Mouse (Mus musculus) neural tube, embryonic 13.5 days (tissue): ENCODE data around the gene Grm2. TPM values are rescaled to one million over a fixed set of nuclear protein-coding genes. Genes with fewer than 3 reads are reported as not detected.
A peak's percentile ranks its signal among the peaks of the same experiment; 100 is the strongest.
"Not testable (repeated sequence)": the region's sequence is repeated elsewhere in the genome, so short reads cannot be mapped to it uniquely, and the experiment has no call there.

Experiments
- ATAC-seq: fragments of 200-750 bp; cut with Nextera tagmentation; 2 replicates; pipeline ENCODE4 v1.8.0; 2017; ENCODE audit warnings: low read depth, mild to moderate bottlenecking, moderate TSS enrichment, moderate library complexity
- H3K27ac ChIP-seq: fragments of 300-500 bp; sonication (generic); replicated peaks from 2 replicates; pipeline ENCODE4 v1.5.1; 2015; ENCODE audit warnings: moderate library complexity, mild to moderate bottlenecking, inconsistent platforms
- H3K27me3 ChIP-seq: fragments of 300-500 bp; sonication (generic); 2 replicates; pipeline ENCODE4 v1.6.1; 2015; ENCODE audit warnings: mild to moderate bottlenecking, inconsistent platforms
- H3K36me3 ChIP-seq: fragments of 300-500 bp; sonication (generic); 2 replicates; pipeline ENCODE4 v1.6.1; 2015; ENCODE audit warnings: mild to moderate bottlenecking, inconsistent platforms
- H3K4me1 ChIP-seq: fragments of 300-500 bp; sonication (generic); replicated peaks from 2 replicates; pipeline ENCODE4 v1.6.1; 2015; ENCODE audit warnings: inconsistent platforms
- H3K4me2 ChIP-seq: fragments of 300-500 bp; sonication (generic); 2 replicates; pipeline ENCODE4 v1.6.1; 2015; ENCODE audit warnings: inconsistent platforms, mild to moderate bottlenecking, moderate library complexity
- H3K4me3 ChIP-seq: fragments of 300-500 bp; sonication (generic); 2 replicates; pipeline ENCODE4 v1.5.1; 2015; ENCODE audit warnings: mild to moderate bottlenecking, inconsistent platforms
- H3K9ac ChIP-seq: fragments of 300-500 bp; sonication (generic); 2 replicates; pipeline ENCODE4 v1.6.1; 2015; ENCODE audit warnings: moderate library complexity, mild to moderate bottlenecking, inconsistent platforms
- H3K9me3 ChIP-seq: fragments of 300-500 bp; sonication (generic); 2 replicates; pipeline ENCODE4 v1.6.1; 2016; ENCODE audit warnings: inconsistent platforms
- WGBS: fragments of 180-500 bp; shearing (Covaris S2); methylation state at CpG from one replicate; pipeline ENCODE4 v1.1.7; 2015; 5-methylcytosine and 5-hydroxymethylcytosine counted together
- polyA plus RNA-seq: library from polyadenylated mRNA; unstranded; fragments of >200 nt; fragmentation: Nextera tagmentation; extraction: Ambion mirVana; gene quantifications from 2 replicates; pipeline ENCODE4 v1.2.1, GENCODE M21; 2015

Grm2 gene
- polyA plus RNA-seq, 1 experiment from 2014 or later, result 3.5 TPM

- H3K9ac ChIP-seq, result no peak overlapping the region
- H3K4me2 ChIP-seq, result no peak overlapping the region
- no peaks in the 10 kb centered on the region for H3K36me3 ChIP-seq
- H3K27me3 ChIP-seq, result no peaks in the 10 kb centered on the region
- H3K4me3 ChIP-seq, result no peak overlapping the region
- H3K4me1 ChIP-seq, result peaks cover 5% of the 10 kb centered on the region; the same call in 1 of the 2 replicates
- 50% methylated on average over 7 of the region's 7 CpGs for WGBS
- ATAC-seq, result no peak
- H3K9me3 ChIP-seq, result no peaks in the 10 kb centered on the region
- no peak overlapping the region for H3K27ac ChIP-seq
Observed at GRCm38 (mm10) chr9:106598466-106598865, 57.4 kb downstream of the Grm2 start.

GRCm38 (mm10) chr9:106595836-106596235 lies 60.0 kb downstream of the Grm2 start:
- Histone ChIP-seq H3K9me3 (no peaks in the 10 kb centered on the region), H3K36me3 (no peaks in the 10 kb centered on the region), H3K4me3 (no peak overlapping the region), H3K27me3 (no peaks in the 10 kb centered on the region), H3K27ac (no peak overlapping the region), H3K4me2 (no peak overlapping the region), H3K9ac (0 out of 2 replicates have a peak overlapping the region, but pooled peaks have one; percentile 13), H3K4me1 (peaks cover 5% of the 10 kb centered on the region; the same call in 1 of the 2 replicates)
- no peak for ATAC-seq
- WGBS, result 67% methylated on average over 7 of the region's 7 CpGs

GRCm38 (mm10) chr9:106595402-106595801 lies 60.5 kb downstream of the Grm2 start:
- not testable (repeated sequence) for H3K9me3 ChIP-seq, H3K4me3 ChIP-seq, H3K36me3 ChIP-seq, H3K27ac ChIP-seq, H3K27me3 ChIP-seq, H3K4me1 ChIP-seq, ATAC-seq, H3K4me2 ChIP-seq
- WGBS, result 12% methylated on average over 4 of the region's 4 CpGs
- 0 out of 2 replicates have a peak overlapping the region, but pooled peaks have one; percentile 13 for H3K9ac ChIP-seq

Other genes starting within 250 kb of the Grm2 start
- 576 and 729 TPM in 2 replicates for gene Rpl29, start 226.6 kb downstream of the Grm2 start, polyA plus RNA-seq
- gene Acy1, start 217.8 kb downstream of the Grm2 start, polyA plus RNA-seq, result 27.9 and 31.0 TPM in 2 replicates
- gene Abhd14b, start 208.6 kb downstream of the Grm2 start, polyA plus RNA-seq, result 5.9 and 6.9 TPM in 2 replicates
- 49.7 and 57.4 TPM in 2 replicates for gene Abhd14a, start 208.4 kb downstream of the Grm2 start, polyA plus RNA-seq
- 257 and 262 TPM in 2 replicates for gene Pcbp4, start 202.8 kb downstream of the Grm2 start, polyA plus RNA-seq
- gene Gpr62, start 190.1 kb downstream of the Grm2 start, polyA plus RNA-seq, result 0.73 and 0.92 TPM in 2 replicates
- gene Rrp9, start 180.1 kb downstream of the Grm2 start, polyA plus RNA-seq, result 42.3 and 43.7 TPM in 2 replicates
- gene Parp3, start 179.1 kb downstream of the Grm2 start, polyA plus RNA-seq, result 1.3 TPM in 2 replicates
- gene Iqcf1, start 156.1 kb downstream of the Grm2 start, polyA plus RNA-seq, result not detected in 2 replicates
- not detected in 2 replicates for gene Iqcf5, start 141.5 kb downstream of the Grm2 start, polyA plus RNA-seq
- not detected in 2 replicates for gene Iqcf3, start 94.5 kb downstream of the Grm2 start, polyA plus RNA-seq
- not detected in 2 replicates for gene Iqcf4, start 85.1 kb downstream of the Grm2 start, polyA plus RNA-seq
- not detected in 2 replicates for gene Iqcf6, start 29.5 kb downstream of the Grm2 start, polyA plus RNA-seq
- 52.6 and 57.4 TPM in 2 replicates for gene Tex264, start 29.8 kb upstream of the Grm2 start, polyA plus RNA-seq
- gene Rad54l2, start 133.1 kb upstream of the Grm2 start, polyA plus RNA-seq, result 6.2 and 7.2 TPM in 2 replicates
- 19.0 and 20.8 TPM in 2 replicates for gene Dcaf1, start 165.8 kb upstream of the Grm2 start, polyA plus RNA-seq
- 17.8 and 19.6 TPM in 2 replicates for gene Rbm15b, start 231.3 kb upstream of the Grm2 start, polyA plus RNA-seq
- 231 and 303 TPM in 2 replicates for gene Manf, start 235.9 kb upstream of the Grm2 start, polyA plus RNA-seq